Mouse (Mus musculus): ENCODE measurements around the gene Trim27. TPM values are rescaled to one million over a fixed set of nuclear protein-coding genes. Genes with fewer than 3 reads are reported as not detected.

Gene Trim27
- polyA plus RNA-seq, 1 experiment, result 128 TPM

- H3K27me3 ChIP-seq (ENCODE audit: control insufficient read depth, insufficient read depth, low read length, poor library complexity, severe bottlenecking), result no peaks in the 10 kb centered on the region
- H3K9me3 ChIP-seq (replicated peaks; ENCODE audit: control insufficient read depth, insufficient read depth, low read length, poor library complexity, severe bottlenecking), result no peaks in the 10 kb centered on the region
- no peak overlapping the region for H3K27ac ChIP-seq (ENCODE audit: insufficient read depth, low read length)
- peak overlapping the region; percentile 91 for H3K9ac ChIP-seq (ENCODE audit: low read depth, poor library complexity, severe bottlenecking)
- peak overlapping the region; percentile 71 for H3K4me3 ChIP-seq (ENCODE audit: low read depth, low read length)
- no peaks in the 10 kb centered on the region for H3K36me3 ChIP-seq (ENCODE audit: control insufficient read depth, insufficient read depth, low read length, poor library complexity, severe bottlenecking)
- TF ChIP-seq CTCF (IDR thresholded peaks at IDR 0.05; ENCODE audit: low read depth, low read length) (no peak), EP300 (IDR thresholded peaks at IDR 0.05; ENCODE audit: insufficient read depth, low read depth, low read length) (no peak), POLR2A (IDR thresholded peaks at IDR 0.05; ENCODE audit: insufficient read depth, low read length) (no peak)
- no peaks in the 10 kb centered on the region for H3K4me1 ChIP-seq (ENCODE audit: control insufficient read depth, insufficient read depth, low read length)
Observed at GRCm38 (mm10) chr13:21166936-21167909, 12.0 kb upstream of the Trim27 start.

DNA sequence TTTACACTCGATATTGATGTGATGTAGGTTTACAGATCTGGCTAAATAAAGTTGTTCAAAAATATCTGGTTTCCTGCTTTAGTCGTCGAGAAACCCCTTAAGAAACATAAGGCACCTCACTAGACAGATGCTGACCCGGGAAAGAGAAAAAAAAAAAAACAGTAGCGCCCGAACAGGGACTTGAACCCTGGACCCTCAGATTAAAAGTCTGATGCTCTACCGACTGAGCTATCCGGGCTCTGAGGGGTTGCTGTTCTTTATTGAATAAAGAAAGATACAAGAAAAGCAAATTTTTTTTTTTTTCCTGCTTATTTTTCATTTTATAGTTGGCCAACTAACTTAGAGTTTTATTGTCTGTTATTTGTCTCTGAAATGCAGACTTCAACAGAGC is 11.3 kb upstream of the Trim27 start:
- Histone ChIP-seq H3K4me1 (ENCODE audit: control insufficient read depth, insufficient read depth, low read length) (no peaks in the 10 kb centered on the region), H3K36me3 (ENCODE audit: control insufficient read depth, insufficient read depth, low read length, poor library complexity, severe bottlenecking) (no peaks in the 10 kb centered on the region), H3K27ac (ENCODE audit: insufficient read depth, low read length) (no peak overlapping the region), H3K27me3 (ENCODE audit: control insufficient read depth, insufficient read depth, low read length, poor library complexity, severe bottlenecking) (no peaks in the 10 kb centered on the region), H3K4me3 (ENCODE audit: low read depth, low read length) (peak overlapping the region; percentile 49), H3K9me3 (replicated peaks; ENCODE audit: control insufficient read depth, insufficient read depth, low read length, poor library complexity, severe bottlenecking) (no peaks in the 10 kb centered on the region), H3K9ac (ENCODE audit: low read depth, poor library complexity, severe bottlenecking) (peak overlapping the region; percentile 76)
- TF ChIP-seq EP300 (IDR thresholded peaks at IDR 0.05; ENCODE audit: insufficient read depth, low read depth, low read length) (no peak), POLR2A (IDR thresholded peaks at IDR 0.05; ENCODE audit: insufficient read depth, low read length) (no peak), CTCF (IDR thresholded peaks at IDR 0.05; ENCODE audit: low read depth, low read length) (no peak)

GRCm38 (mm10) chr13:21168371-21169011 is 10.8 kb upstream of the Trim27 start:
- Histone ChIP-seq H3K27ac (ENCODE audit: insufficient read depth, low read length) (no peak overlapping the region), H3K4me1 (ENCODE audit: control insufficient read depth, insufficient read depth, low read length) (no peaks in the 10 kb centered on the region), H3K4me3 (ENCODE audit: low read depth, low read length) (peak overlapping the region; percentile 96), H3K27me3 (ENCODE audit: control insufficient read depth, insufficient read depth, low read length, poor library complexity, severe bottlenecking) (no peaks in the 10 kb centered on the region), H3K9me3 (replicated peaks; ENCODE audit: control insufficient read depth, insufficient read depth, low read length, poor library complexity, severe bottlenecking) (no peaks in the 10 kb centered on the region), H3K9ac (ENCODE audit: low read depth, poor library complexity, severe bottlenecking) (peak overlapping the region; percentile 76), H3K36me3 (ENCODE audit: control insufficient read depth, insufficient read depth, low read length, poor library complexity, severe bottlenecking) (no peaks in the 10 kb centered on the region)
- no peak for TF ChIP-seq POLR2A (IDR thresholded peaks at IDR 0.05; ENCODE audit: insufficient read depth, low read length)
- no peak for TF ChIP-seq CTCF (IDR thresholded peaks at IDR 0.05; ENCODE audit: low read depth, low read length)
- no peak for TF ChIP-seq EP300 (IDR thresholded peaks at IDR 0.05; ENCODE audit: insufficient read depth, low read depth, low read length)

- Histone ChIP-seq H3K9ac (ENCODE audit: low read depth, poor library complexity, severe bottlenecking) (peak overlapping the region; percentile 76), H3K27ac (ENCODE audit: insufficient read depth, low read length) (no peak overlapping the region), H3K36me3 (ENCODE audit: control insufficient read depth, insufficient read depth, low read length, poor library complexity, severe bottlenecking) (no peaks in the 10 kb centered on the region), H3K4me1 (ENCODE audit: control insufficient read depth, insufficient read depth, low read length) (no peaks in the 10 kb centered on the region), H3K4me3 (ENCODE audit: low read depth, low read length) (peak overlapping the region; percentile 96), H3K9me3 (replicated peaks; ENCODE audit: control insufficient read depth, insufficient read depth, low read length, poor library complexity, severe bottlenecking) (no peaks in the 10 kb centered on the region), H3K27me3 (ENCODE audit: control insufficient read depth, insufficient read depth, low read length, poor library complexity, severe bottlenecking) (no peaks in the 10 kb centered on the region)
- TF ChIP-seq EP300 (IDR thresholded peaks at IDR 0.05; ENCODE audit: insufficient read depth, low read depth, low read length), result no peak
- TF ChIP-seq POLR2A (IDR thresholded peaks at IDR 0.05; ENCODE audit: insufficient read depth, low read length), result no peak
- TF ChIP-seq CTCF (IDR thresholded peaks at IDR 0.05; ENCODE audit: low read depth, low read length), result no peak
Observed at GRCm38 (mm10) chr13:21169121-21169656, 10.1 kb upstream of the Trim27 start.

DNA sequence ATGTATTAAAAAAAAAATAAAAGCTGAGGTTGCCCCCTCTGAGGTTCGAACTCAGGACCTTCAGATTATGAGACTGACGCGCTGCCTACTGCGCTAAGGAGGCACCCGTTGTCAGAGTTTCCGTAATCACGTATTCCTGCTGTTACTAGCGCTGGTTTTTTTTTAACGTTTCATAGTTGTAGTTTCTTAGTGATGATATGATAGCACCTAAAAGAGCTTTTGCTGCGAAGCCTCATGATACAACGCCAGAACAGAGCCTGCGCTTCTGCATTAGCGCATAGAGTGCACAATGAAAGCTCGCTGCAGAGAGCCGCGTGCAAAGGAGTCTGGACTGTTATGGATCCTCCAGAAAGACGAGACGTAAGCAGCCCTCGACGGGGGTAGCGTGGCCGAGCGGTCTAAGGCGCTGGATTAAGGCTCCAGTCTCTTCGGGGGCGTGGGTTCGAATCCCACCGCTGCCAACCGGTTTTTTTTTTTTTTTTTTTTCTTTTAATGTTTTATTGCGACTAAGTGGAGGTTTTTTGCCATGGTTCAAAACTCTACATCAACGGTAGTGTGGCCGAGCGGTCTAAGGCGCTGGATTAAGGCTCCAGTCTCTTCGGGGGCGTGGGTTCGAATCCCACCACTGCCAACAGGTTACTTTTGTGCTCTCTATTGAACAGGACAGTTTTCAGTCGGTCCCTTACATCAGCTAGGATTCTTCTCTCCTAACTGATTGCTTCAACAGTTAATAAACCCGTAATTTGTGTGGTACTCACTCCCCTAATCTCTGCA is 9.4 kb upstream of the Trim27 start:
- no peaks in the 10 kb centered on the region for H3K36me3 ChIP-seq (ENCODE audit: control insufficient read depth, insufficient read depth, low read length, poor library complexity, severe bottlenecking)
- peak overlapping the region; percentile 94 for H3K4me3 ChIP-seq (ENCODE audit: low read depth, low read length)
- TF ChIP-seq CTCF (IDR thresholded peaks at IDR 0.05; ENCODE audit: low read depth, low read length) (no peak), POLR2A (IDR thresholded peaks at IDR 0.05; ENCODE audit: insufficient read depth, low read length) (no peak), EP300 (IDR thresholded peaks at IDR 0.05; ENCODE audit: insufficient read depth, low read depth, low read length) (no peak)
- no peaks in the 10 kb centered on the region for H3K27me3 ChIP-seq (ENCODE audit: control insufficient read depth, insufficient read depth, low read length, poor library complexity, severe bottlenecking)
- H3K4me1 ChIP-seq (ENCODE audit: control insufficient read depth, insufficient read depth, low read length), result no peaks in the 10 kb centered on the region
- H3K27ac ChIP-seq (ENCODE audit: insufficient read depth, low read length), result no peak overlapping the region
- peak overlapping the region; percentile 49 for H3K9ac ChIP-seq (ENCODE audit: low read depth, poor library complexity, severe bottlenecking)
- no peaks in the 10 kb centered on the region for H3K9me3 ChIP-seq (replicated peaks; ENCODE audit: control insufficient read depth, insufficient read depth, low read length, poor library complexity, severe bottlenecking)
